Mouse (Mus musculus) layer of hippocampus, postnatal 36 days (tissue): Measurements from ENCODE around the gene D830030K20Rik. TPM values are rescaled to one million over a fixed set of nuclear protein-coding genes. Genes with fewer than 3 reads are reported as not detected.
A peak's percentile ranks its signal among the peaks of the same experiment; 100 is the strongest.
"Not testable (repeated sequence)": the region's sequence is repeated elsewhere in the genome, so short reads cannot be mapped to it uniquely, and the experiment has no call there.

Experiments
- DNase-seq, 2 experiments: peaks; one replicate each; pipeline ENCODE4 v3.0.0; 2022
- total RNA-seq, 2 experiments: library from RNA; stranded (reverse); gene quantifications; 2 replicates each; pipeline ENCODE4 v1.2.3; 2021

D830030K20Rik gene
- 1 to 10 TPM; 5.4 to 6.0 TPM for total RNA-seq

GRCm38 (mm10) chr14:3208272-3209152, at the start of gene D830030K20Rik:
Gene D830030K20Rik (plus strand): TSS chr14:3208488.
- not testable (repeated sequence) for DNase-seq

- DNase-seq: not testable (repeated sequence)
Observed at GRCm38 (mm10) chr14:3187955-3188354, 20.3 kb upstream of the D830030K20Rik start, which contains the start of gene Gm5795. Gene Gm5795 (plus strand): TSS chr14:3188255.

- peak; percentile 10 to 18 for DNase-seq
Observed at GRCm38 (mm10) chr14:3209367-3209766, 1.1 kb downstream of the D830030K20Rik start.

- not testable (repeated sequence) for DNase-seq
Observed at GRCm38 (mm10) chr14:3262531-3262930, 54.2 kb downstream of the D830030K20Rik start.

Other genes starting within 250 kb of the D830030K20Rik start
- gene Gm2888, start 178.5 kb upstream of the D830030K20Rik start, total RNA-seq: not detected
- gene Gm2897, start 159.2 kb upstream of the D830030K20Rik start, total RNA-seq: 1 to 10 TPM in 1 of 2 experiments, under 1 TPM in 1; 0.43 to 1.1 TPM
- under 1 TPM in 1 of 2 experiments, not detected in 1; 0.63 TPM for gene Gm10340, start 74.5 kb upstream of the D830030K20Rik start, total RNA-seq
- not detected for gene Gm5795, start 20.2 kb upstream of the D830030K20Rik start, total RNA-seq
- gene Gm2956, start 124.1 kb downstream of the D830030K20Rik start, total RNA-seq: under 1 TPM in 1 of 2 experiments, not detected in 1; 0.43 TPM
- gene Gm10413, start 186.6 kb downstream of the D830030K20Rik start, total RNA-seq: not detected
- 1 to 10 TPM; 2.7 to 2.8 TPM for gene Gm10409, start 204.1 kb downstream of the D830030K20Rik start, total RNA-seq
- gene Gm3005, start 219.6 kb downstream of the D830030K20Rik start, total RNA-seq: under 1 TPM; 0.40 to 0.70 TPM
- gene Gm10408, start 240.9 kb downstream of the D830030K20Rik start, total RNA-seq: not detected